Mouse (Mus musculus) C2C12 (cell line): ENCODE measurements around the gene Slc37a4.

Experiments used
- CEBPB ChIP-seq: IDR thresholded peaks from one replicate; pipeline ENCODE4 v1.6.1; 2011; ENCODE audit warnings: low read depth, mild to moderate bottlenecking, control low read depth, moderate library complexity
- CTCF ChIP-seq: IDR thresholded peaks from one replicate; pipeline ENCODE4 v1.5.1; 2011; ENCODE audit not compliant: control insufficient read depth, insufficient read depth, insufficient read length
- FOSL1 ChIP-seq: IDR thresholded peaks from one replicate; pipeline ENCODE4 v1.8.0; 2011; ENCODE audit warnings: mild to moderate bottlenecking, low read length; ENCODE audit not compliant: poor library complexity, insufficient read depth, severe bottlenecking
- MAX ChIP-seq: IDR thresholded peaks from one replicate; pipeline ENCODE4 v1.6.1; 2011; ENCODE audit warnings: mild to moderate bottlenecking, control low read depth
- MYOD1 ChIP-seq: IDR thresholded peaks from one replicate; pipeline ENCODE4 v1.6.1; 2011; ENCODE audit warnings: low read depth; ENCODE audit not compliant: control insufficient read depth, insufficient read length
- MYOG ChIP-seq: IDR thresholded peaks from one replicate; pipeline ENCODE4 v1.6.1; 2011; ENCODE audit not compliant: control insufficient read depth, insufficient read length; ENCODE audit errors: extremely low read depth
- USF1 ChIP-seq: IDR thresholded peaks from one replicate; pipeline ENCODE4 v1.6.1; 2011; ENCODE audit warnings: low read depth, mild to moderate bottlenecking, control low read depth, moderate library complexity

GRCm38 (mm10) chr9:44417156-44417891 is 20.7 kb downstream of the Slc37a4 start:
- TF ChIP-seq CTCF, result no peak
- TF ChIP-seq MYOG, result no peak
- TF ChIP-seq MAX, result no peak
- TF ChIP-seq MYOD1, result no peak
- TF ChIP-seq CEBPB, result no peak
- no peak for TF ChIP-seq USF1
- TF ChIP-seq FOSL1, result no peak
